Mouse (Mus musculus): Measurements from ENCODE around the gene Cadps. TPM values are rescaled to one million over a fixed set of nuclear protein-coding genes. Genes with fewer than 3 reads are reported as not detected.

Cadps gene
- total and polyA plus RNA-seq, 2 experiments: under 0.01 TPM; not detected in 1

DNA sequence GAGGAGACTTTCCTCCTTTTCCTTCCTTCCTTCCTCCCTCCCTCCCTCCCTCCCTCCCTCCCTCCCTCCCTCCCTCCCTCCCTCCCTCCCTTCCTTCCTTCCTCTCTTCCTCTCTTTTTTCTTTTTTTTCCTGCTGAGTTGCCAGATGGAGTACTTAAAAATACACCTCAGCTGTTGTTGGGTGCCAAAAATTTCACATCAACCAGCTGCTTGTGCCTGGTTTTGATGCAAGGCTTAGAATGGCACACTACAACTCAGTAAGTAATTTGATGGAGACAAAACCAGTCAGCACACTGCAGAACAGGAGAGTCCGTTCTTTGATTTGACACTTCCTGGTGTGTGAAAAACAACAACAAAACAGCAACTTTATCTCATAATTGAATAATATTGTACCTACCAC, 42.9 kb downstream of the Cadps start:
- 88% methylated on average over 1 of the region's 1 CpGs for WGBS
- no peak overlapping the region for H3K4me3 ChIP-seq (ENCODE audit: insufficient read depth, low read depth, low read length)
- no peaks in the 10 kb centered on the region for H3K36me3 ChIP-seq (ENCODE audit: control insufficient read depth, insufficient read depth, low read length)
- H3K9ac ChIP-seq (ENCODE audit: low read depth, low read length): no peak overlapping the region
- H3K27ac ChIP-seq (replicated peaks; ENCODE audit: insufficient read depth, low read depth, low read length): no peak overlapping the region
- TF ChIP-seq CTCF (IDR thresholded peaks at IDR 0.05; ENCODE audit: low read depth, low read length): no peak
- no peak for TF ChIP-seq POLR2A (IDR thresholded peaks at IDR 0.05; ENCODE audit: extremely low read depth, insufficient read depth, low read length)
- H3K4me1 ChIP-seq (ENCODE audit: control insufficient read depth, insufficient read depth, low read length): no peaks in the 10 kb centered on the region
- H3K27me3 ChIP-seq (ENCODE audit: control insufficient read depth, insufficient read depth, low read length): no peaks in the 10 kb centered on the region
- no peaks in the 10 kb centered on the region for H3K79me2 ChIP-seq (ENCODE audit: control insufficient read depth, insufficient read depth, low read length)
- DNase-seq (ENCODE audit: extremely low read depth, low read depth, low spot score): no peak

DNA sequence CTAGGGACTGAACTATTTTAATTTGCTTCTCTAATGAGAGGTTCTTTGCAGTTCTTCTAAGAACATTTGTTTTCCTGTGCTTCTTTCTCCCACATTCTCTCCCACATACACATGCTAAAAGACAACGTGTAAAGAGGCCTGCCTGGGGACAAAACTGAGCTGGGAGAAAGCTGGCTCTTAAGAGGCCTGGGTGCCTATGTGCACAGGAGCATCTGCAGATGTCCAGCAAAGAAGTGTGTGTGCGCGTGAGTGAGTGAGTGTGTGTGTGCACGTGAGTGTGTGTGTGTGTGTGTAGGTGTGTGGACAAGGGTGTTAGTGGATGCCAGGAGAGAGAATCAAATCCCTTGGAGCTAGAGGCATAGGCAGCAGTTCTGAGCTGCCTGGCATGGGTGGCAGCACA, 44.9 kb downstream of the Cadps start:
- no peaks in the 10 kb centered on the region for H3K27me3 ChIP-seq (ENCODE audit: control insufficient read depth, insufficient read depth, low read length)
- no peaks in the 10 kb centered on the region for H3K4me1 ChIP-seq (ENCODE audit: control insufficient read depth, insufficient read depth, low read length)
- no peak overlapping the region for H3K9ac ChIP-seq (ENCODE audit: low read depth, low read length)
- H3K4me3 ChIP-seq (ENCODE audit: insufficient read depth, low read depth, low read length): no peak overlapping the region
- no peaks in the 10 kb centered on the region for H3K79me2 ChIP-seq (ENCODE audit: control insufficient read depth, insufficient read depth, low read length)
- no peak for DNase-seq (ENCODE audit: extremely low read depth, low read depth, low spot score)
- no peak overlapping the region for H3K27ac ChIP-seq (replicated peaks; ENCODE audit: insufficient read depth, low read depth, low read length)
- 78% methylated on average over 4 of the region's 4 CpGs for WGBS
- H3K36me3 ChIP-seq (ENCODE audit: control insufficient read depth, insufficient read depth, low read length): no peaks in the 10 kb centered on the region
- no peak for TF ChIP-seq CTCF (IDR thresholded peaks at IDR 0.05; ENCODE audit: low read depth, low read length)

DNA sequence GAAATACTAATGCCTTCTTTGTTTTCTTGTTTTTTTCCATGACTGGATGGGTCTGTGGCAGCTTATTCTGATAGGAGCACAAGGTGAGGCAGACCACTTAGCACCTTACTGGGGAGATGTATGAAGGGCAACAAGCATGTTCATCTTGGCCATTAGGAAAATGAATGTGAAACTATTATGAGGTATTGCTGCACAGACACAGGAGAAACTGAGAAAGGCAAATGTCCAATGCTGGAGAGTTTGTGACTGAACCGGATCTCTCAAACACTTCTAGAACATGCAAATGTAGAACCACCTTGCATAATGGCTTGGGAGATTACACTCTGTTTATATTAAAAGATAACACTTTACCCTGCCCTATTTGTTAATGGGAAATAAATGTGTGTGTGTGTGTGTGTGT, 54.0 kb downstream of the Cadps start:
- Histone ChIP-seq H3K4me1 (ENCODE audit: control insufficient read depth, insufficient read depth, low read length) (no peaks in the 10 kb centered on the region), H3K79me2 (ENCODE audit: control insufficient read depth, insufficient read depth, low read length) (no peaks in the 10 kb centered on the region), H3K36me3 (ENCODE audit: control insufficient read depth, insufficient read depth, low read length) (no peaks in the 10 kb centered on the region), H3K4me3 (ENCODE audit: insufficient read depth, low read depth, low read length) (no peak overlapping the region), H3K9ac (ENCODE audit: low read depth, low read length) (no peak overlapping the region), H3K27ac (replicated peaks; ENCODE audit: insufficient read depth, low read depth, low read length) (no peak overlapping the region), H3K27me3 (ENCODE audit: control insufficient read depth, insufficient read depth, low read length) (no peaks in the 10 kb centered on the region)
- TF ChIP-seq CTCF (IDR thresholded peaks at IDR 0.05; ENCODE audit: low read depth, low read length): no peak
- no peak for TF ChIP-seq POLR2A (IDR thresholded peaks at IDR 0.05; ENCODE audit: extremely low read depth, insufficient read depth, low read length)
- 75% methylated on average over 1 of the region's 1 CpGs for WGBS
- no peak for DNase-seq (ENCODE audit: extremely low read depth, low read depth, low spot score)

DNA sequence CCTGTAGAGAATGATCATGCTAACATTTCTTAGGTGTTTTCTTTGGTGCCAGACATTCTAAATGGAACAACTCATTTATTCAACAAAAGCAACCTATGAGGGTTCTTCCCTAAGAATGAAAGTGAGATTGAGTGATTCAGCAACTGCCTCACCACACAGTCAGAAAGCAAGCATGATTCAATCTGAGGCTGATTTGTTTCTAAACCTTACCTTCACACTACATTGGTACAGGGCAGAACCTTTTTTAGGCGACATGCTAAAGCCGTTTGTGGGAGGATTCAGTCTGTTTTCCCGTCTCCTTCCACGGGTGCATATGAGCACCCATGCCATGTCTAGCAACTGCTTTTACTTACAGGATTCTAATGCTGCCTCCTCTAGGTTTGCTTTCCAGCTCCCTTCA, 69.6 kb downstream of the Cadps start:
- TF ChIP-seq POLR2A (IDR thresholded peaks at IDR 0.05; ENCODE audit: extremely low read depth, insufficient read depth, low read length) (no peak), CTCF (IDR thresholded peaks at IDR 0.05; ENCODE audit: low read depth, low read length) (no peak)
- H3K9ac ChIP-seq (ENCODE audit: low read depth, low read length): no peak overlapping the region
- H3K36me3 ChIP-seq (ENCODE audit: control insufficient read depth, insufficient read depth, low read length): no peaks in the 10 kb centered on the region
- DNase-seq (ENCODE audit: extremely low read depth, low read depth, low spot score): no peak
- H3K79me2 ChIP-seq (ENCODE audit: control insufficient read depth, insufficient read depth, low read length): no peaks in the 10 kb centered on the region
- H3K27me3 ChIP-seq (ENCODE audit: control insufficient read depth, insufficient read depth, low read length): no peaks in the 10 kb centered on the region
- H3K27ac ChIP-seq (replicated peaks; ENCODE audit: insufficient read depth, low read depth, low read length): no peak overlapping the region
- H3K4me3 ChIP-seq (ENCODE audit: insufficient read depth, low read depth, low read length): no peak overlapping the region
- 86% methylated on average over 4 of the region's 4 CpGs for WGBS
- no peaks in the 10 kb centered on the region for H3K4me1 ChIP-seq (ENCODE audit: control insufficient read depth, insufficient read depth, low read length)

DNA sequence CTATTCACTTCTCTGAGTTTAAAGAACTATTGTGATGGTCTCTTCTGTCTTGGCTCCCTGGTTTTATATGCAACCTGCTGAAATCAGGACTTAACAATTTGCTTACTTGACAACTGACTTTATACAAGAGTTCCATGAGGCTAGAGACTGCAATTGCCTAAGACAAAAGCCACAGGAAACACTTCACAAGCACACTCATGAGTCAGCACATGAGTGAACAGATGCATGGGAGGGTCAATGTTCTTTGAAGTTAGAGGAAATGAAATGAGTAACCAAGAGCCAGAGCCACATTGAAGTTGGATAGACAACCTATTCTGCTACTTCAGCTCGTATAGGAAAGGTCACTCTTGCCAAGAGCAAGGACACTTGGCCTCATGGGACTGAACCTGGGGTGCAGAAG, 71.1 kb downstream of the Cadps start:
- 47% methylated on average over 1 of the region's 1 CpGs for WGBS
- no peak for TF ChIP-seq CTCF (IDR thresholded peaks at IDR 0.05; ENCODE audit: low read depth, low read length)
- no peak for TF ChIP-seq POLR2A (IDR thresholded peaks at IDR 0.05; ENCODE audit: extremely low read depth, insufficient read depth, low read length)
- Histone ChIP-seq H3K4me3 (ENCODE audit: insufficient read depth, low read depth, low read length) (no peak overlapping the region), H3K9ac (ENCODE audit: low read depth, low read length) (no peak overlapping the region), H3K79me2 (ENCODE audit: control insufficient read depth, insufficient read depth, low read length) (no peaks in the 10 kb centered on the region), H3K27me3 (ENCODE audit: control insufficient read depth, insufficient read depth, low read length) (no peaks in the 10 kb centered on the region), H3K36me3 (ENCODE audit: control insufficient read depth, insufficient read depth, low read length) (no peaks in the 10 kb centered on the region), H3K27ac (replicated peaks; ENCODE audit: insufficient read depth, low read depth, low read length) (no peak overlapping the region), H3K4me1 (ENCODE audit: control insufficient read depth, insufficient read depth, low read length) (no peaks in the 10 kb centered on the region)
- no peak for DNase-seq (ENCODE audit: extremely low read depth, low read depth, low spot score)

DNA sequence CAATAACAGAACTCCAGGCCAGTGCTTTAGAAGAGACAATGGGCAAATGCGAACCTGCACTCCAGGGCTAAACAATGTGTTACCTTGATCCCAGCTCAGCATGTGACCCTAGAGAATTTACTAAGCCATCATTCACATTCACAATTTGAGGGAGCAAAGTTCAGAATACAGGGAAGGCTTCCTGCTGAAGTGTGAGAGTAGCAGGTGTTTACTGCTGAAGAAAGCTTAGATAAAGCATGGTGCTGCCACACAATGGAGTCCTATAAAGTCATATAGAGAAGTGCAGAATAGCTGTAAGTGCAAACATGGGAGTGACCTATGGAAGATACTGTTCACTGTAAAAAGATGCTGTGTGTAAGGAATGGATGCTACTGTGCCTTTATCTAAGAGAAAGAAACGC, 91.9 kb downstream of the Cadps start:
- no peaks in the 10 kb centered on the region for H3K36me3 ChIP-seq (ENCODE audit: control insufficient read depth, insufficient read depth, low read length)
- H3K27ac ChIP-seq (replicated peaks; ENCODE audit: insufficient read depth, low read depth, low read length): no peak overlapping the region
- 66% methylated on average over 2 of the region's 2 CpGs for WGBS
- no peak for DNase-seq (ENCODE audit: extremely low read depth, low read depth, low spot score)
- H3K27me3 ChIP-seq (ENCODE audit: control insufficient read depth, insufficient read depth, low read length): peaks cover 5% of the 10 kb centered on the region; the same call in 1 of the 2 replicates
- H3K4me1 ChIP-seq (ENCODE audit: control insufficient read depth, insufficient read depth, low read length): no peaks in the 10 kb centered on the region
- no peaks in the 10 kb centered on the region for H3K79me2 ChIP-seq (ENCODE audit: control insufficient read depth, insufficient read depth, low read length)
- TF ChIP-seq CTCF (IDR thresholded peaks at IDR 0.05; ENCODE audit: low read depth, low read length): no peak
- no peak for TF ChIP-seq POLR2A (IDR thresholded peaks at IDR 0.05; ENCODE audit: extremely low read depth, insufficient read depth, low read length)
- H3K4me3 ChIP-seq (ENCODE audit: insufficient read depth, low read depth, low read length): no peak overlapping the region
- no peak overlapping the region for H3K9ac ChIP-seq (ENCODE audit: low read depth, low read length)
